Mouse (Mus musculus) neural tube, embryonic 13.5 days (tissue): ENCODE results near the gene Tubg1. TPM values are rescaled to one million over a fixed set of nuclear protein-coding genes. Genes with fewer than 3 reads are reported as not detected.
"Not testable (repeated sequence)": the region's sequence is repeated elsewhere in the genome, so short reads cannot be mapped to it uniquely, and the experiment has no call there.

Source experiments
- ATAC-seq: fragments of 200-750 bp; cut with Nextera tagmentation; 2 replicates; pipeline ENCODE4 v1.8.0; 2017; ENCODE audit warnings: low read depth, mild to moderate bottlenecking, moderate TSS enrichment, moderate library complexity
- H3K27ac ChIP-seq: fragments of 300-500 bp; sonication (generic); replicated peaks from 2 replicates; pipeline ENCODE4 v1.5.1; 2015; ENCODE audit warnings: moderate library complexity, mild to moderate bottlenecking, inconsistent platforms
- H3K27me3 ChIP-seq: fragments of 300-500 bp; sonication (generic); 2 replicates; pipeline ENCODE4 v1.6.1; 2015; ENCODE audit warnings: mild to moderate bottlenecking, inconsistent platforms
- H3K36me3 ChIP-seq: fragments of 300-500 bp; sonication (generic); 2 replicates; pipeline ENCODE4 v1.6.1; 2015; ENCODE audit warnings: mild to moderate bottlenecking, inconsistent platforms
- H3K4me1 ChIP-seq: fragments of 300-500 bp; sonication (generic); replicated peaks from 2 replicates; pipeline ENCODE4 v1.6.1; 2015; ENCODE audit warnings: inconsistent platforms
- H3K4me2 ChIP-seq: fragments of 300-500 bp; sonication (generic); 2 replicates; pipeline ENCODE4 v1.6.1; 2015; ENCODE audit warnings: inconsistent platforms, mild to moderate bottlenecking, moderate library complexity
- H3K4me3 ChIP-seq: fragments of 300-500 bp; sonication (generic); 2 replicates; pipeline ENCODE4 v1.5.1; 2015; ENCODE audit warnings: mild to moderate bottlenecking, inconsistent platforms
- H3K9ac ChIP-seq: fragments of 300-500 bp; sonication (generic); 2 replicates; pipeline ENCODE4 v1.6.1; 2015; ENCODE audit warnings: moderate library complexity, mild to moderate bottlenecking, inconsistent platforms
- H3K9me3 ChIP-seq: fragments of 300-500 bp; sonication (generic); 2 replicates; pipeline ENCODE4 v1.6.1; 2016; ENCODE audit warnings: inconsistent platforms
- WGBS: fragments of 180-500 bp; shearing (Covaris S2); methylation state at CpG from one replicate; pipeline ENCODE4 v1.1.7; 2015; 5-methylcytosine and 5-hydroxymethylcytosine counted together
- polyA plus RNA-seq: library from polyadenylated mRNA; unstranded; fragments of >200 nt; fragmentation: Nextera tagmentation; extraction: Ambion mirVana; gene quantifications from 2 replicates; pipeline ENCODE4 v1.2.1, GENCODE M21; 2015

Tubg1 gene
- polyA plus RNA-seq, 1 experiment from 2014 or later, result 78.9 TPM

DNA sequence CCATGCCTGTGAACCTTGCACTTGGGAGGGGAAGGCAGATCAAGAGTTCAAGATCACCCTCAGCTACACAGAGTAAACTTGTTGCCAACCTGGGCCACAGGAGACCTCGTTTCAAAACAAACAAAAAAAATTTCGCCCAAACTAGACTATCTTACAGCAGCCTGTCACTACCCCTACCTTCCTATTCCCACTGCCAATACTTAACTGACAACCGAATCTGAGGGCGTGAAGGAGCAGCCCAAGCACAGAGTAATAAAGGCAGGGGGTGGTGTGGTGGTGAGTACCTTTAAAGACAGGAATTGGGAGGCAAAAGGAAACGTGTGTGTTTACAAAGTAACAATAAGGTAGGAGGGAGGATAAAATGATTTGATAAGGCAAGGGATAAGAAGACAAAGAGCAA is 9.0 kb upstream of the Tubg1 start:
- no peak overlapping the region for H3K27ac ChIP-seq
- peaks cover 12% of the 10 kb centered on the region for H3K36me3 ChIP-seq
- WGBS, result 58% methylated on average over 5 of the region's 5 CpGs
- no peak overlapping the region for H3K4me3 ChIP-seq
- no peaks in the 10 kb centered on the region for H3K27me3 ChIP-seq
- no peak for ATAC-seq
- 0 out of 2 replicates have a peak, but pooled peaks cover 4% of the 10 kb centered on the region for H3K9me3 ChIP-seq
- H3K9ac ChIP-seq, result no peak overlapping the region
- no peak overlapping the region for H3K4me2 ChIP-seq
- H3K4me1 ChIP-seq, result peaks cover 27% of the 10 kb centered on the region

DNA sequence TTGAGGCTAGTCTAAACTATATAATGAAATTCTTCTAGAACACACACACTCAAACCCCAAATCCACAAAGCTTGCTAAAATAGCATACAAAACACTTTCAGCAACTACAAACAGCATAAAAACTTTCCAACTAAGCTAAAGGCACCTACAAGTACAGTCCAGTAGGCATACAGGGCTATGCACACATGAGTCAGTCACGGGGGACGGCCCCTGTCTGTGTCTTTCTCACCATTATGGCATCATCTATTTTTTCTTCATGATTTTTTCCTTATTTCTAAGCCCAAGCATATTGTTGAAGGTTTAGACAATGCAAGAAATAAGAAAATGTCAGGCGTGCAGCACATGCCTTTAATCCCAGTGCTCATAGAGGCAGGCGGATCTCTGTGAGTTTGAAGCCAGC is 8.6 kb upstream of the Tubg1 start:
- ATAC-seq, result no peak
- 92% methylated on average over 4 of the region's 4 CpGs for WGBS
- no peak overlapping the region for H3K9ac ChIP-seq
- H3K36me3 ChIP-seq, result peaks cover 8% of the 10 kb centered on the region
- peaks cover 31% of the 10 kb centered on the region for H3K4me1 ChIP-seq
- no peak overlapping the region for H3K27ac ChIP-seq
- no peak overlapping the region for H3K4me2 ChIP-seq
- H3K4me3 ChIP-seq, result no peak overlapping the region
- H3K9me3 ChIP-seq, result 0 out of 2 replicates have a peak, but pooled peaks cover 4% of the 10 kb centered on the region
- H3K27me3 ChIP-seq, result no peaks in the 10 kb centered on the region

DNA sequence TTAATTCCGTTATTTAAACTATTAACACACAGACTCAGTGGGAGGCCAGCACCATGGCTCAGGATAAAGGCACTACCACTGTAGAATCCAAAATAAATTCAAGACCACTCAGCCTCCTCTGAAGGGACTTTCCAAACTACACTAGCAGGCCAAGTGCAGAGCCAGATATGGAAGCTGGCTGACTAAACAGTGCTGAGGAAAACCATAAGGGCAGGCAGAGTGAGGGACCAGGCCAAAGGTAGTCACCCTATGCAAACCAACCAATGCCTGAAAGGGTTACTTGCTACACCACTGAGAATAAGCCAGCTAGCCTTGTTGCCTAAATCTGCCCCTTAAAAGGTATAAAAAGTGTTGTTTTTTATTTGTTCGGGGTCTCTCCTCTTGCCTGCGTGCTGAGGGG is 7.6 kb upstream of the Tubg1 start:
- Histone ChIP-seq H3K9ac (no peak overlapping the region; the same call in 1 of the 2 replicates), H3K4me3 (no peak overlapping the region), H3K36me3 (peaks cover 13% of the 10 kb centered on the region), H3K9me3 (0 out of 2 replicates have a peak, but pooled peaks cover 4% of the 10 kb centered on the region), H3K27me3 (no peaks in the 10 kb centered on the region), H3K4me1 (peaks cover 42% of the 10 kb centered on the region), H3K27ac (no peak overlapping the region), H3K4me2 (no peak overlapping the region)
- 84% methylated on average over 3 of the region's 3 CpGs for WGBS
- no peak for ATAC-seq

- ATAC-seq, result no peak
- 0 out of 2 replicates have a peak, but pooled peaks cover 4% of the 10 kb centered on the region for H3K9me3 ChIP-seq
- H3K4me2 ChIP-seq, result peak overlapping the region; percentile 22
- peak overlapping the region; percentile 14; the same call in 1 of the 2 replicates for H3K9ac ChIP-seq
- WGBS, result 34% methylated on average over 2 of the region's 2 CpGs
- H3K4me1 ChIP-seq, result peaks cover 63% of the 10 kb centered on the region
- H3K27ac ChIP-seq, result peak overlapping the region; percentile 71
- H3K36me3 ChIP-seq, result peaks cover 13% of the 10 kb centered on the region
- no peak overlapping the region for H3K4me3 ChIP-seq
- H3K27me3 ChIP-seq, result no peaks in the 10 kb centered on the region
Observed at GRCm38 (mm10) chr11:101115564-101115963, 4.2 kb upstream of the Tubg1 start.

DNA sequence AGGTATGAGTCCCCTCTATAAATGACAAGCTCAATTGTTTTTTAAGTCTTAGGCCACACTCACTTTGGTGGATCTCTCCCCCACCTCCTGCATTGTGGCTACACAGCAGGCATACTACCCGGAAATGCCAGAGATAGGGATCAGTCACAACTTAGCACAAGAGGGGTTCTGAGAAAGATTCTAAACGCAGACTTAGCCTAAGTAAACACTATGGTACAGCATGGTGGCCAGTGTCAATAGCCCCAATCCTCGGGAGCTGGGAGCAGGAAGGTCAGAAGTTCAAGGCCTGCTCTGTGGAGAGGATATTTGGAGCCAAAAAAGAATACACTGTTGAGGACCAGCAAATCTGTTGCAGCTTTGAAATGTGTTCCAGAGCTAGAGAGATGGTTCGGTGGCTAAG is 1.6 kb upstream of the Tubg1 start:
- H3K36me3 ChIP-seq, result peaks cover 17% of the 10 kb centered on the region
- H3K27ac ChIP-seq, result no peak overlapping the region
- ATAC-seq, result no peak
- H3K9ac ChIP-seq, result peak overlapping the region; percentile 96
- H3K27me3 ChIP-seq, result no peaks in the 10 kb centered on the region
- H3K4me3 ChIP-seq, result peak overlapping the region; percentile 81
- 51% methylated on average over 4 of the region's 4 CpGs for WGBS
- peaks cover 65% of the 10 kb centered on the region for H3K4me1 ChIP-seq
- H3K4me2 ChIP-seq, result peak overlapping the region; percentile 93
- 0 out of 2 replicates have a peak, but pooled peaks cover 2% of the 10 kb centered on the region for H3K9me3 ChIP-seq

GRCm38 (mm10) chr11:101119131-101119760 is 492 bp upstream of the Tubg1 start:
- peak; percentile 78 for ATAC-seq
- H3K4me3 ChIP-seq, result peak overlapping the region; percentile 81
- under 1% methylated on average over 39 of the region's 39 CpGs for WGBS
- H3K27me3 ChIP-seq, result no peaks in the 10 kb centered on the region
- H3K4me2 ChIP-seq, result peak overlapping the region; percentile 93
- peak overlapping the region; percentile 87 for H3K27ac ChIP-seq
- H3K9me3 ChIP-seq, result no peaks in the 10 kb centered on the region
- H3K4me1 ChIP-seq, result peaks cover 65% of the 10 kb centered on the region
- H3K9ac ChIP-seq, result peak overlapping the region; percentile 96
- H3K36me3 ChIP-seq, result peaks cover 27% of the 10 kb centered on the region

DNA sequence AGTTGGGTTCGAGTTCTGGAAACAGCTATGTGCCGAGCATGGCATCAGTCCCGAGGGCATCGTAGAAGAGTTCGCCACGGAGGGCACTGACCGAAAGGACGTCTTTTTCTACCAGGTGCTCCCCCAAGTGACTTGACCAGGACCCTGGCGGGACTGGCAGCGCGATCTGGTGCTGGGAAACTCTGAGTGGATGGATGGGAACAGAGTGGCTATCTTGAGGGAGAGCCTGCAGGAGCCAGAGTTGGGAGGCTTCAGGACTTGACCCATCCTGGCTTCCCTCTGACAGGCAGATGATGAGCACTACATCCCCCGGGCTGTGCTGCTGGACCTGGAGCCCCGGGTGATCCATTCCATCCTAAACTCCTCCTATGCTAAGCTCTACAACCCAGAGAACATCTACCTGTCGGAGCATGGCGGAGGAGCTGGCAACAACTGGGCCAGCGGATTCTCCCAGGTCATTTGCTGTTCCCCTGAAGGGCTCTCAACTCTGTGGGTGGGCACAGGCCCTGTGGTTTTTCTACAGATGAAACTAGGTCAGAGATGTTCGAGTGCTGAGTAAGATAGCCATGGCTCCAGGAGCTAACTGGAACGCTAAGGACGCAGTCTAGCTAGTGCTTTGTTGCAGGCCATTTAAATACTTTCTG is 929 bp downstream of the Tubg1 start:
- no peak; the same call in 1 of the 2 replicates for ATAC-seq
- H3K27me3 ChIP-seq, result no peaks in the 10 kb centered on the region
- peak overlapping the region; percentile 81 for H3K4me3 ChIP-seq
- 25% methylated on average over 19 of the region's 19 CpGs for WGBS
- peak overlapping the region; percentile 79 for H3K4me2 ChIP-seq
- peaks cover 51% of the 10 kb centered on the region for H3K4me1 ChIP-seq
- peak overlapping the region; percentile 89 for H3K27ac ChIP-seq
- H3K36me3 ChIP-seq, result peaks cover 35% of the 10 kb centered on the region
- peak overlapping the region; percentile 83 for H3K9ac ChIP-seq
- H3K9me3 ChIP-seq, result no peaks in the 10 kb centered on the region

GRCm38 (mm10) chr11:101124494-101124893 is 4.8 kb downstream of the Tubg1 start:
- WGBS, result 93% methylated on average over 8 of the region's 8 CpGs

DNA sequence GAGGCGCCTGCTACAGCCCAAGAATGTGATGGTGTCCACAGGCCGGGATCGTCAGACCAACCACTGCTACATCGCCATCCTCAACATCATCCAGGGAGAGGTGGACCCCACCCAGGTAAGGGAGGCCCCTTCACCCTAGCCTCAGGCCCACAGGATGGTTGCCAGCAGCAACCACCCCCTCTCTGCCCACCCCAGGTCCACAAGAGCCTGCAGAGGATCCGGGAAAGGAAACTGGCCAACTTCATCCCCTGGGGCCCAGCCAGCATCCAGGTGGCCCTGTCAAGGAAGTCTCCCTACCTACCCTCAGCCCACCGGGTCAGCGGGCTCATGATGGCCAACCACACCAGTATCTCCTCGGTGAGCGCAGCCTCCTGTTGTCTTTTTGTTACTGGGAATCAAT is 5.3 kb downstream of the Tubg1 start:
- Histone ChIP-seq H3K36me3 (peaks cover 47% of the 10 kb centered on the region), H3K4me1 (peaks cover 16% of the 10 kb centered on the region)
- WGBS, result 95% methylated on average over 9 of the region's 9 CpGs
- H3K4me3 ChIP-seq, H3K9ac ChIP-seq, H3K9me3 ChIP-seq, ATAC-seq, H3K27ac ChIP-seq, H3K4me2 ChIP-seq, H3K27me3 ChIP-seq: not testable (repeated sequence)

More at GRCm38 (mm10) chr11:101124494-101124893, 4.8 kb downstream of the Tubg1 start:
- peaks cover 47% of the 10 kb centered on the region for H3K36me3 ChIP-seq
- H3K9me3 ChIP-seq, H3K4me2 ChIP-seq, ATAC-seq, H3K27ac ChIP-seq, H3K9ac ChIP-seq, H3K27me3 ChIP-seq, H3K4me3 ChIP-seq: not testable (repeated sequence)
- H3K4me1 ChIP-seq, result peaks cover 16% of the 10 kb centered on the region

DNA sequence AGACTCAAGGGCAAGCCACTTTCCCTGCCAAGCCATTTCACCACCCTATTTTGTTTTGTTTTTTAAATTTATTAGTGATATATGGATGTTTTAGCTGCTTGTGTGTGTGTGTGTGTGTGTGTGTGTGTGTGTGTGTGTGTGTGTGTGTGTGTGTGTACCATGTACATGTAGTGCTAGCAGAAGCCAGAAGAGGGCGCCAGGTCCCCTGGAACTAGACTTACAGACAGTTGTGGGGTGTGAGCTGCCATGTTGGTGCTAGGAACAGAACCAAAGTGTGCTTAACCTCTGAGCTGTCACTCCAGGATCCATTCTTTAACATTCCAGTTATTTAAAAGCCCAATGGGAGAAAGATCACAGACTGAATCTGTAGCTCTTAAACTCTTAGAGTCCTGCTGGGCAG is 7.3 kb downstream of the Tubg1 start:
- ATAC-seq, result no peak
- H3K9me3 ChIP-seq, result no peaks in the 10 kb centered on the region
- no peak overlapping the region for H3K4me2 ChIP-seq
- H3K4me3 ChIP-seq, result no peak overlapping the region
- no peak overlapping the region for H3K27ac ChIP-seq
- peaks cover 47% of the 10 kb centered on the region for H3K36me3 ChIP-seq
- no peak overlapping the region for H3K9ac ChIP-seq
- 91% methylated on average over 1 of the region's 1 CpGs for WGBS
- no peaks in the 10 kb centered on the region for H3K27me3 ChIP-seq
- H3K4me1 ChIP-seq, result no peaks in the 10 kb centered on the region

- ATAC-seq, result no peak
- Histone ChIP-seq H3K27me3 (no peaks in the 10 kb centered on the region), H3K4me1 (no peaks in the 10 kb centered on the region), H3K9me3 (no peaks in the 10 kb centered on the region), H3K9ac (no peak overlapping the region), H3K4me2 (no peak overlapping the region), H3K36me3 (peaks cover 27% of the 10 kb centered on the region), H3K4me3 (no peak overlapping the region), H3K27ac (no peak overlapping the region)
- 81% methylated on average over 11 of the region's 11 CpGs for WGBS
Observed at GRCm38 (mm10) chr11:101128996-101129577, 9.3 kb downstream of the Tubg1 start.

DNA sequence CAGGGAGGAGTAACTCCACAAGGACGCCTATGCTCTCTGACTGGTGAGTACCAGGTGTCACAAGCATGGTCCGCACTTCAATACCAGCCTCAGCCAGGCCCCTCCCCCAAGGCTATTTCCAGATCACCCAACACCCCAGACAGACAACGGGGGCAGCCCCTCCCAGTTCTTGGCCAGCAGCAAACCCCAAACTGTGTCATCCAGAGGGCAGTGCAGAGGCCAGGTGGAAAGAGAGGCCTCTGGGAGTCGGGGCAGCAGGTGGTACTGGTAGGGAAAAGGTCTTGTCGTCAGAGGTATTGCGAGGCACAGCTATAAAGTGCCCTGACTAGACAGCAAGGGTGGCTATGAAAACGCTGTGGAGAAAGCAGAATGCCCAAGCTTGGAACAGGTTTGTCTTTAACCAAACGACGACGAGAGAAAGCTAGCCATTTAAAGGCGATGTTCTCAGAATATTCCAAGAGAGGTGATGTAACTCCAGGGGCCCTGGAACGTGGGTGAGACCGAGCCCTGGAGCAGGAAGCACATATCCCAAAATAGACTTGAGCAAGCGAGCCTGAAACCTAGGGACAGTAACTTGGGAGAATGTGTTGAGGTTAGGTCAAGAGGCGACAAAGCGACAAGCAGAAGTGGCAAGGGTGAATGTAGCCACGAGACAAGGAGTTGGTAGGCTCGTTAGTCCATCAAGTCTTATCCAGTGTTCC is 10.5 kb downstream of the Tubg1 start:
- H3K4me2 ChIP-seq, result no peak overlapping the region
- no peak overlapping the region for H3K27ac ChIP-seq
- H3K4me1 ChIP-seq, result no peaks in the 10 kb centered on the region
- no peak for ATAC-seq
- peaks cover 4% of the 10 kb centered on the region; the same call in 1 of the 2 replicates for H3K27me3 ChIP-seq
- WGBS, result 46% methylated on average over 18 of the region's 18 CpGs
- no peaks in the 10 kb centered on the region for H3K9me3 ChIP-seq
- no peak overlapping the region for H3K4me3 ChIP-seq
- H3K36me3 ChIP-seq, result peaks cover 22% of the 10 kb centered on the region
- no peak overlapping the region for H3K9ac ChIP-seq
